Mouse (Mus musculus) limb, embryonic 15.5 days (tissue): ENCODE results near the gene Gm10134. TPM values are rescaled to one million over a fixed set of nuclear protein-coding genes. Genes with fewer than 3 reads are reported as not detected.
A peak's percentile ranks its signal among the peaks of the same experiment; 100 is the strongest.
"Not testable (repeated sequence)": the region's sequence is repeated elsewhere in the genome, so short reads cannot be mapped to it uniquely, and the experiment has no call there.

Experiments used
- ATAC-seq: fragments of 200-750 bp; cut with Nextera tagmentation; 2 replicates; pipeline ENCODE4 v1.8.0; 2017; ENCODE audit warnings: low read depth, moderate TSS enrichment; ENCODE audit not compliant: insufficient number of reproducible peaks, low FRiP score, low TSS enrichment
- H3K27ac ChIP-seq: fragments of 300-500 bp; sonication (generic); 2 replicates; pipeline ENCODE4 v1.5.1; 2015; ENCODE audit warnings: moderate library complexity, mild to moderate bottlenecking, inconsistent platforms
- H3K27me3 ChIP-seq: fragments of 300-500 bp; sonication (generic); 2 replicates; pipeline ENCODE4 v1.6.1; 2015; ENCODE audit warnings: inconsistent platforms
- H3K36me3 ChIP-seq: fragments of 300-500 bp; sonication (generic); 2 replicates; pipeline ENCODE4 v1.6.1; 2015; ENCODE audit warnings: inconsistent platforms
- H3K4me1 ChIP-seq: fragments of 300-500 bp; sonication (generic); 2 replicates; pipeline ENCODE4 v1.6.1; 2015; ENCODE audit warnings: inconsistent platforms
- H3K4me2 ChIP-seq: fragments of 300-500 bp; sonication (generic); 2 replicates; pipeline ENCODE4 v1.6.1; 2015; ENCODE audit warnings: mild to moderate bottlenecking, inconsistent platforms
- H3K4me3 ChIP-seq: fragments of 300-500 bp; sonication (generic); 2 replicates; pipeline ENCODE4 v1.5.1; 2015; ENCODE audit warnings: mild to moderate bottlenecking, inconsistent platforms
- H3K9ac ChIP-seq: fragments of 300-500 bp; sonication (generic); 2 replicates; pipeline ENCODE4 v1.6.1; 2015; ENCODE audit warnings: inconsistent platforms
- H3K9me3 ChIP-seq: fragments of 300-500 bp; sonication (generic); 2 replicates; pipeline ENCODE4 v1.6.1; 2016; ENCODE audit warnings: inconsistent platforms
- WGBS: fragments of 180-500 bp; shearing (Covaris S2); methylation state at CpG from one replicate; pipeline ENCODE4 v1.1.7; 2015; 5-methylcytosine and 5-hydroxymethylcytosine counted together
- polyA plus RNA-seq: library from polyadenylated mRNA; unstranded; fragments of >200 nt; fragmentation: Nextera tagmentation; extraction: Ambion mirVana; gene quantifications from 2 replicates; pipeline ENCODE4 v1.2.1, GENCODE M21; 2015

Gene Gm10134
- polyA plus RNA-seq, 1 experiment from 2014 or later = 1.9 TPM

- not testable (repeated sequence) for H3K36me3 ChIP-seq, H3K27ac ChIP-seq, H3K9me3 ChIP-seq, H3K9ac ChIP-seq, H3K4me3 ChIP-seq, ATAC-seq, H3K4me2 ChIP-seq, H3K27me3 ChIP-seq
- 46% methylated on average over 5 of the region's 5 CpGs for WGBS
- peaks cover 30% of the 10 kb centered on the region for H3K4me1 ChIP-seq
These were observed 5.7 kb downstream of the Gm10134 start for GRCm38 (mm10) chr2:28511600-28511999.

GRCm38 (mm10) chr2:28512798-28513401 lies 7.0 kb downstream of the Gm10134 start, which contains the start of gene Ralgds:
TSS of gene Ralgds (plus strand) at chr2:28513125.
- peaks cover 38% of the 10 kb centered on the region for H3K4me1 ChIP-seq
- peak within 1 kb of the TSS; percentile 80 for H3K4me3 ChIP-seq
- peak within 1 kb of the TSS; percentile 81 for H3K27ac ChIP-seq
- under 1% methylated on average over 71 of the region's 71 CpGs for WGBS
- peak within 1 kb of the TSS; percentile 77 for H3K9ac ChIP-seq
- ATAC-seq = no peak
- H3K4me2 ChIP-seq = peak within 1 kb of the TSS; percentile 96
- H3K36me3 ChIP-seq = peaks cover 7% of the 10 kb centered on the region; the same call in 1 of the 2 replicates
- peaks cover 5% of the 10 kb centered on the region; the same call in 1 of the 2 replicates for H3K27me3 ChIP-seq
- no peaks in the 10 kb centered on the region for H3K9me3 ChIP-seq

- Histone ChIP-seq H3K27me3 (peaks cover 5% of the 10 kb centered on the region; the same call in 1 of the 2 replicates), H3K27ac (peak overlapping the region; percentile 81), H3K4me2 (peak overlapping the region; percentile 96), H3K9me3 (no peaks in the 10 kb centered on the region), H3K4me3 (peak overlapping the region; percentile 80), H3K4me1 (peaks cover 46% of the 10 kb centered on the region), H3K9ac (peak overlapping the region; percentile 77), H3K36me3 (peaks cover 7% of the 10 kb centered on the region; the same call in 1 of the 2 replicates)
- ATAC-seq = 0 out of 2 replicates have a peak, but pooled peaks have one; percentile 27
- WGBS = 4% methylated on average over 47 of the region's 47 CpGs
These were observed 7.8 kb downstream of the Gm10134 start for GRCm38 (mm10) chr2:28513431-28514370.

DNA sequence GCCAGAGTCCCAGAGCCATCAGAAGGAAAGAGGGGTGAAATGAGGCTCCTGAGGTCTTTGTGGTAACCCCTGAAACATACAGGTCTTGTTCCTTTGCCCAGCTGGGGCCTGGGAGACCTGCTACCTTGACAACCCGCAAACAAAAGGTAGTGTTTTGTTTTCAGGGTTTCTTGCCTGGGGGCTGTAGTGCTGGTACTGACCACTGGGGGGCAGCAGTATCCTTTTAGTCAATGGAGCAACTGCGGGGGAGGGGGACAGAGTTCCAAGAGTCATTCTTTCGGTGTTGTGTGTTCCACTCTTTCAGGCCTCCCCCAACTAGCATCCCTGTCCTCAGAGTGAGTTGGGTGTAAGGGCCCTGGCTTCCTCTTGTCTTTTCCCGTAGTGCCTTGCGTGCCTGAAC lies 8.6 kb downstream of the Gm10134 start:
- Histone ChIP-seq H3K9ac (peak overlapping the region; percentile 77; the same call in 1 of the 2 replicates), H3K27ac (0 out of 2 replicates have a peak overlapping the region, but pooled peaks have one; percentile 81), H3K36me3 (peaks cover 7% of the 10 kb centered on the region; the same call in 1 of the 2 replicates), H3K4me2 (peak overlapping the region; percentile 96), H3K4me3 (peak overlapping the region; percentile 80), H3K27me3 (peaks cover 5% of the 10 kb centered on the region; the same call in 1 of the 2 replicates), H3K9me3 (no peaks in the 10 kb centered on the region), H3K4me1 (peaks cover 49% of the 10 kb centered on the region)
- ATAC-seq = no peak
- 12% methylated on average over 5 of the region's 5 CpGs for WGBS

- no peak overlapping the region for H3K27ac ChIP-seq
- WGBS = 46% methylated on average over 5 of the region's 5 CpGs
- H3K27me3 ChIP-seq = no peaks in the 10 kb centered on the region
- H3K9ac ChIP-seq = no peak overlapping the region
- no peak overlapping the region for H3K4me3 ChIP-seq
- peaks cover 7% of the 10 kb centered on the region; the same call in 1 of the 2 replicates for H3K36me3 ChIP-seq
- no peaks in the 10 kb centered on the region for H3K9me3 ChIP-seq
- H3K4me1 ChIP-seq = peaks cover 72% of the 10 kb centered on the region
- H3K4me2 ChIP-seq = no peak overlapping the region
- ATAC-seq = no peak; the same call in 1 of the 2 replicates
These were observed 11.5 kb downstream of the Gm10134 start for GRCm38 (mm10) chr2:28517206-28517909.

- no peak overlapping the region for H3K27ac ChIP-seq
- peak overlapping the region; percentile 8; the same call in 1 of the 2 replicates for H3K9ac ChIP-seq
- no peak for ATAC-seq
- WGBS = 36% methylated on average over 2 of the region's 2 CpGs
- no peak overlapping the region for H3K4me3 ChIP-seq
- no peaks in the 10 kb centered on the region for H3K27me3 ChIP-seq
- H3K9me3 ChIP-seq = no peaks in the 10 kb centered on the region
- H3K4me2 ChIP-seq = no peak overlapping the region
- peaks cover 70% of the 10 kb centered on the region for H3K4me1 ChIP-seq
- H3K36me3 ChIP-seq = peaks cover 7% of the 10 kb centered on the region; the same call in 1 of the 2 replicates
These were observed 12.3 kb downstream of the Gm10134 start for GRCm38 (mm10) chr2:28518231-28518630.

- no peak overlapping the region for H3K9ac ChIP-seq
- no peak overlapping the region for H3K4me3 ChIP-seq
- H3K36me3 ChIP-seq = peaks cover 7% of the 10 kb centered on the region; the same call in 1 of the 2 replicates
- 67% methylated on average over 5 of the region's 5 CpGs for WGBS
- H3K27me3 ChIP-seq = no peaks in the 10 kb centered on the region
- H3K4me2 ChIP-seq = no peak overlapping the region
- peaks cover 72% of the 10 kb centered on the region for H3K4me1 ChIP-seq
- no peak overlapping the region for H3K27ac ChIP-seq
- H3K9me3 ChIP-seq = no peaks in the 10 kb centered on the region
- ATAC-seq = no peak
These were observed 14.7 kb downstream of the Gm10134 start for GRCm38 (mm10) chr2:28520581-28520980.

- Histone ChIP-seq H3K9ac (no peak overlapping the region), H3K36me3 (0 out of 2 replicates have a peak, but pooled peaks cover under 1% of the 10 kb centered on the region), H3K27me3 (no peaks in the 10 kb centered on the region), H3K4me2 (no peak overlapping the region), H3K4me1 (peaks cover 83% of the 10 kb centered on the region), H3K27ac (0 out of 2 replicates have a peak overlapping the region, but pooled peaks have one; percentile 18), H3K4me3 (no peak overlapping the region), H3K9me3 (no peaks in the 10 kb centered on the region)
- ATAC-seq = no peak
- WGBS = 77% methylated on average over 6 of the region's 6 CpGs
These were observed 15.8 kb downstream of the Gm10134 start for GRCm38 (mm10) chr2:28521571-28522151.

GRCm38 (mm10) chr2:28522166-28522565 lies 16.3 kb downstream of the Gm10134 start:
- no peak overlapping the region for H3K9ac ChIP-seq
- no peak overlapping the region for H3K4me3 ChIP-seq
- no peak for ATAC-seq
- no peak overlapping the region for H3K4me2 ChIP-seq
- 0 out of 2 replicates have a peak overlapping the region, but pooled peaks have one; percentile 18 for H3K27ac ChIP-seq
- no peaks in the 10 kb centered on the region for H3K36me3 ChIP-seq
- WGBS = 65% methylated on average over 4 of the region's 4 CpGs
- peaks cover 86% of the 10 kb centered on the region for H3K4me1 ChIP-seq
- no peaks in the 10 kb centered on the region for H3K27me3 ChIP-seq
- no peaks in the 10 kb centered on the region for H3K9me3 ChIP-seq

DNA sequence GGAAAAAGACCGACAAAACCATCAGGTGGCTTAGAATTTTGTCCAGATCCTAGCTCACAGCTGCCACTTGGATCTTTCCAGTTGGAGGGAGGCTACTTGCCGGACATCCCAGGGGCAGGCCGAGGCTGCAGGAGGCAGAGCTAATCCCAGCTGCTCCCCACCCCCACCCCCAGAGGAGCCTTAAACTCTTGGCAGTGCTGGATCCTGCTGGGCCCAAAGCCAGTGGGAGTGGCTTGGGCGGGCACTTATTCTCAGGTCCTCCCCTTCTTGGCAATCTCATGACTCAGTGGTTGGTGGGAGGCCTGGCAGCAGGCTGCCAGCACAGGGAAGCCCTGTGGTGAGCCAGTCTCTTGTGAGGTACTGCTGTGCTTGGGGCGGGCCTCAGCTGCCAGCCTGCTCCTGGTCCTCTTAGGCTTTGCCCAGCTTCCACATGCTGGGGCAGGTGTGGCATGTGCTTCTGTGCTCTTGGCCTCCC lies 17.8 kb downstream of the Gm10134 start:
- Histone ChIP-seq H3K4me1 (peaks cover 86% of the 10 kb centered on the region), H3K4me2 (no peak overlapping the region), H3K9me3 (no peaks in the 10 kb centered on the region), H3K27ac (peak overlapping the region; percentile 73), H3K4me3 (no peak overlapping the region), H3K36me3 (no peaks in the 10 kb centered on the region), H3K27me3 (no peaks in the 10 kb centered on the region), H3K9ac (no peak overlapping the region)
- 14% methylated on average over 5 of the region's 5 CpGs for WGBS
- peak; percentile 82 for ATAC-seq

DNA sequence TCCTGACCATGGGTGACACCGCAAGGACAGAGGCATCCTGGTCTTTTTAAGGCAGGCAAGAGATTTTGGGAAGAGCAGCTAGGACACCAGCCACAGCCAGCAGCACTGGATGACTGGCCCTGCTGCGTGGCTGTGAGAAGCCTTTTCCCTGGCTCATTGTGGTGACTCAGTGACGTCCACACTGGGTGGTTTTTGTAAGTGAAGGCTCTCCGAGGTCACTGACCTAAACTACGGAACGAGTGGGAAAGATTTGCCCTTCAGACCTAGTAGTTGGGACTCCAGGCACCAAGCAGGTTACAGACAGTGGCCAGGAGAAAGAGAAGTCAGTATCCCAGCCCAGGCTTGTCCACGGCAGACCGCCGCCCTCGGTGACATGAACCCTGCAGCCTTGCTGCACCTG lies 18.5 kb downstream of the Gm10134 start:
- no peaks in the 10 kb centered on the region for H3K27me3 ChIP-seq
- H3K4me2 ChIP-seq = no peak overlapping the region
- peak overlapping the region; percentile 73 for H3K27ac ChIP-seq
- H3K36me3 ChIP-seq = no peaks in the 10 kb centered on the region
- no peak overlapping the region for H3K4me3 ChIP-seq
- ATAC-seq = no peak
- H3K4me1 ChIP-seq = peaks cover 90% of the 10 kb centered on the region
- H3K9ac ChIP-seq = no peak overlapping the region
- WGBS = 84% methylated on average over 10 of the region's 10 CpGs
- H3K9me3 ChIP-seq = no peaks in the 10 kb centered on the region
